ENCODE assay signal across 18 mouse cellular contexts in genomic region chr2:129818868-129819267, GRCm38 (mm10). TPM values are rescaled to one million over a fixed set of nuclear protein-coding genes. Genes with fewer than 3 reads are reported as not detected.
DNase-seq lines count a peak whose midpoint lies in the region; ATAC-seq and TF ChIP-seq lines count a peak whose summit lies in the region.
"Had no signal": no experiment of that assay in that cellular context is flagged by ENCODE, and none has a peak within 500 bp of the region (broad histone marks: within the 10 kb centered on the region; RNA-seq: fewer than 3 reads in every experiment).

No protein-coding gene starts in this region.

- no peak overlapping the region for H3K27ac ChIP-seq in layer of hippocampus, adult 2 months
- H3K27ac ChIP-seq in midbrain, embryonic 11.5 days (ENCODE audit: low read depth, low read length) = no peak overlapping the region
- H3K27ac ChIP-seq: hindbrain, embryonic 12.5 days; liver, embryonic 15.5 days; midbrain, embryonic 13.5 days had no signal

- no peak overlapping the region for H3K4me3 ChIP-seq in layer of hippocampus, adult 2 months
- no peak overlapping the region for H3K4me3 ChIP-seq in midbrain, embryonic 11.5 days (ENCODE audit: low read depth, low read length)
- H3K4me3 ChIP-seq: hindbrain, embryonic 12.5 days; liver, embryonic 15.5 days; midbrain, embryonic 13.5 days had no signal

- no peak for ATAC-seq in midbrain, embryonic 11.5 days (ENCODE audit: low FRiP score)
- ATAC-seq: forebrain, postnatal 0 days; midbrain, embryonic 13.5 days had no signal

- 94% methylated on average over 2 of the region's 2 CpGs for WGBS in midbrain, embryonic 11.5 days

- DNase-seq in heart, adult 11 months = peak; percentile 93
- DNase-seq in heart, adult 9 months (ENCODE audit: low spot score in 2 of 2) = no peak
- peak; percentile 54 for DNase-seq in NIH3T3 (ENCODE audit: low read depth)
- peak; percentile 38 for DNase-seq in brain, adult 2 months (ENCODE audit: low read depth, low spot score)
- DNase-seq in heart, postnatal 4 days = peak; percentile 64
- DNase-seq in kidney, adult 9 months = no peak
- no peak for DNase-seq in layer of hippocampus, adult 2 months (ENCODE audit: low spot score in 2 of 2)
- no peak for DNase-seq in midbrain, embryonic 11.5 days (ENCODE audit: low spot score, missing footprints)
- DNase-seq: forebrain, postnatal 0 days; gastrocnemius, postnatal 25 days; kidney, adult 18-20 months; kidney, postnatal 4 days; layer of hippocampus, postnatal 36 days; lung, postnatal 36 days; thymus, postnatal 4 days had no signal

- H3K9ac ChIP-seq in midbrain, embryonic 11.5 days (ENCODE audit: low read length) = no peak overlapping the region
- H3K9ac ChIP-seq: forebrain, postnatal 0 days; hindbrain, embryonic 12.5 days; liver, embryonic 15.5 days; midbrain, embryonic 13.5 days had no signal

- H3K9me3 ChIP-seq in midbrain, embryonic 11.5 days (ENCODE audit: control insufficient read depth, low read length) = no peaks in the 10 kb centered on the region
- H3K9me3 ChIP-seq: hindbrain, embryonic 12.5 days; liver, embryonic 15.5 days; midbrain, embryonic 13.5 days had no signal

- H3K36me3 ChIP-seq in midbrain, embryonic 11.5 days (ENCODE audit: control insufficient read depth, insufficient read depth, low read length) = peaks cover 7% of the 10 kb centered on the region; the same call in 1 of the 2 replicates

- H3K4me2 ChIP-seq in midbrain, embryonic 11.5 days = no peak overlapping the region
- H3K4me2 ChIP-seq: hindbrain, embryonic 12.5 days; liver, embryonic 15.5 days; midbrain, embryonic 13.5 days had no signal

- no peaks in the 10 kb centered on the region for H3K27me3 ChIP-seq in midbrain, embryonic 11.5 days (ENCODE audit: control insufficient read depth, insufficient read depth, low read length)
- H3K27me3 ChIP-seq: hindbrain, embryonic 12.5 days; liver, embryonic 15.5 days; midbrain, embryonic 13.5 days had no signal

- no peak for TF ChIP-seq CTCF in layer of hippocampus, adult 2 months (conservative IDR thresholded peaks at IDR 0.05)

- H3K4me1 ChIP-seq in midbrain, embryonic 11.5 days (ENCODE audit: control insufficient read depth, insufficient read depth, low read length) = no peaks in the 10 kb centered on the region

RNA-seq across cellular contexts. Expression of gene Stk35, which starts 18.6 kb away (rescaled TPM):
- 10 to 100 TPM; 20.2 to 21.3 TPM for total RNA-seq in heart, postnatal 4 days (2021)
- total RNA-seq in layer of hippocampus, adult 2 months (2021) = 10 to 100 TPM; 28.0 to 33.5 TPM
- polyA plus RNA-seq in midbrain, embryonic 11.5 days (2014; fragmentation: Nextera tagmentation; extraction: Ambion mirVana) = 14.3 and 14.6 TPM in 2 replicates

Comparison
In these comparisons a context has a peak if more than half of its experiments do, and no peak if none do; other contexts are left out.
1. DNase-seq: peak in heart, adult 11 months (single experiment), NIH3T3 (single experiment), brain, adult 2 months (single experiment) and heart, postnatal 4 days (single experiment); none in heart, adult 9 months (0 of 2), kidney, adult 9 months (single experiment), layer of hippocampus, adult 2 months (0 of 2) and midbrain, embryonic 11.5 days (single experiment).